Mouse (Mus musculus): ENCODE measurements around the gene Zkscan14. TPM values are rescaled to one million over a fixed set of nuclear protein-coding genes. Genes with fewer than 3 reads are reported as not detected.
A peak's percentile ranks its signal among the peaks of the same experiment; 100 is the strongest.
"Not testable (repeated sequence)": the region's sequence is repeated elsewhere in the genome, so short reads cannot be mapped to it uniquely, and the experiment has no call there.

Gene Zkscan14
- polyA plus RNA-seq (2016; fragmentation: Nextera tagmentation; extraction: Ambion mirVana), result 10.5 and 11.3 TPM in 2 replicates

GRCm38 (mm10) chr5:145201321-145201991, at the start of gene Zkscan14:
TSS of gene Zkscan14 (minus strand) at chr5:145201868.
- peak within 1 kb of the TSS; percentile 60 for H3K27ac ChIP-seq
- ATAC-seq (ENCODE audit: low FRiP score), result no peak
- WGBS, result 3% methylated on average over 37 of the region's 37 CpGs
- no peaks in the 10 kb centered on the region for H3K27me3 ChIP-seq
- no peaks in the 10 kb centered on the region; the same call in 1 of the 2 replicates for H3K36me3 ChIP-seq
- H3K4me2 ChIP-seq (replicated peaks), result peak within 1 kb of the TSS; percentile 88
- peaks cover 27% of the 10 kb centered on the region for H3K4me1 ChIP-seq
- H3K4me3 ChIP-seq, result peak within 1 kb of the TSS; percentile 68
- H3K9me3 ChIP-seq (replicated peaks), result no peaks in the 10 kb centered on the region
- H3K9ac ChIP-seq, result peak within 1 kb of the TSS; percentile 74

- Histone ChIP-seq H3K9ac (no peak overlapping the region), H3K27me3 (no peaks in the 10 kb centered on the region), H3K4me3 (no peak overlapping the region), H3K4me1 (no peaks in the 10 kb centered on the region), H3K4me2 (replicated peaks) (no peak overlapping the region), H3K9me3 (replicated peaks) (no peaks in the 10 kb centered on the region), H3K36me3 (peaks cover 55% of the 10 kb centered on the region), H3K27ac (no peak overlapping the region)
- 91% methylated on average over 3 of the region's 3 CpGs for WGBS
- no peak for ATAC-seq (ENCODE audit: low FRiP score)
These were observed 47.9 kb upstream of the Zkscan14 start for GRCm38 (mm10) chr5:145249520-145249919.

- peaks cover 52% of the 10 kb centered on the region for H3K36me3 ChIP-seq
- no peak overlapping the region for H3K4me3 ChIP-seq
- peaks cover 18% of the 10 kb centered on the region for H3K4me1 ChIP-seq
- no peak overlapping the region for H3K4me2 ChIP-seq (replicated peaks)
- H3K27me3 ChIP-seq, result no peaks in the 10 kb centered on the region
- ATAC-seq (ENCODE audit: low FRiP score), result no peak
- H3K27ac ChIP-seq, result no peak overlapping the region
- no peak overlapping the region for H3K9ac ChIP-seq
- no peaks in the 10 kb centered on the region for H3K9me3 ChIP-seq (replicated peaks)
These were observed 33.0 kb upstream of the Zkscan14 start for GRCm38 (mm10) chr5:145234636-145235035.

GRCm38 (mm10) chr5:145231893-145232411, 30.3 kb upstream of the Zkscan14 start:
- Histone ChIP-seq H3K27ac (peak overlapping the region; percentile 93), H3K9me3 (replicated peaks) (no peaks in the 10 kb centered on the region), H3K4me3 (peak overlapping the region; percentile 95), H3K4me2 (replicated peaks) (peak overlapping the region; percentile 77), H3K36me3 (peaks cover 34% of the 10 kb centered on the region), H3K9ac (peak overlapping the region; percentile 99), H3K4me1 (peaks cover 18% of the 10 kb centered on the region), H3K27me3 (peaks cover 3% of the 10 kb centered on the region; the same call in 1 of the 2 replicates)
- peak; percentile 84 for ATAC-seq (ENCODE audit: low FRiP score)
- 0% methylated on average over 46 of the region's 49 CpGs for WGBS

- Histone ChIP-seq H3K4me1 (peaks cover 18% of the 10 kb centered on the region), H3K9me3 (replicated peaks) (no peaks in the 10 kb centered on the region)
- WGBS, result under 1% methylated on average over 42 of the region's 42 CpGs
These were observed 29.8 kb upstream of the Zkscan14 start, which contains the start of gene Zfp655 for GRCm38 (mm10) chr5:145231367-145231871. TSS of gene Zfp655 (plus strand) at chr5:145231715.

GRCm38 (mm10) chr5:145230641-145231040, 29.0 kb upstream of the Zkscan14 start:
- Histone ChIP-seq H3K9ac (no peak overlapping the region), H3K4me2 (replicated peaks) (peak overlapping the region; percentile 77), H3K4me3 (no peak overlapping the region; the same call in 1 of the 2 replicates), H3K36me3 (peaks cover 24% of the 10 kb centered on the region), H3K27me3 (peaks cover 3% of the 10 kb centered on the region; the same call in 1 of the 2 replicates), H3K9me3 (replicated peaks) (no peaks in the 10 kb centered on the region), H3K4me1 (peaks cover 18% of the 10 kb centered on the region), H3K27ac (peak overlapping the region; percentile 93; the same call in 1 of the 2 replicates)
- no peak for ATAC-seq (ENCODE audit: low FRiP score)
- 94% methylated on average over 4 of the region's 4 CpGs for WGBS

More at GRCm38 (mm10) chr5:145231367-145231871, 29.8 kb upstream of the Zkscan14 start, which contains the start of gene Zfp655:
- H3K9ac ChIP-seq, result peak within 1 kb of the TSS; percentile 99
- H3K36me3 ChIP-seq, result peaks cover 32% of the 10 kb centered on the region
- peak within 1 kb of the TSS; percentile 77 for H3K4me2 ChIP-seq (replicated peaks)
- peak within 1 kb of the TSS; percentile 95 for H3K4me3 ChIP-seq
- H3K27me3 ChIP-seq, result peaks cover 3% of the 10 kb centered on the region; the same call in 1 of the 2 replicates
- peak; percentile 98 for ATAC-seq (ENCODE audit: low FRiP score)
- H3K27ac ChIP-seq, result peak within 1 kb of the TSS; percentile 93

- H3K4me2 ChIP-seq (replicated peaks); ATAC-seq (ENCODE audit: low FRiP score); H3K4me3 ChIP-seq; H3K9me3 ChIP-seq (replicated peaks); H3K27ac ChIP-seq; H3K9ac ChIP-seq; H3K27me3 ChIP-seq: not testable (repeated sequence)
- H3K36me3 ChIP-seq, result peaks cover 11% of the 10 kb centered on the region
- H3K4me1 ChIP-seq, result peaks cover 18% of the 10 kb centered on the region
- WGBS, result 83% methylated on average over 6 of the region's 6 CpGs
These were observed 27.6 kb upstream of the Zkscan14 start for GRCm38 (mm10) chr5:145229283-145229682.

- 54% methylated on average over 2 of the region's 2 CpGs for WGBS
- H3K4me1 ChIP-seq, result peaks cover 4% of the 10 kb centered on the region
- ATAC-seq (ENCODE audit: low FRiP score), result no peak
- H3K9ac ChIP-seq, result no peak overlapping the region
- H3K27ac ChIP-seq, result no peak overlapping the region
- H3K27me3 ChIP-seq, result peaks cover 3% of the 10 kb centered on the region; the same call in 1 of the 2 replicates
- H3K4me2 ChIP-seq (replicated peaks), result no peak overlapping the region
- no peak overlapping the region for H3K4me3 ChIP-seq
- peaks cover 7% of the 10 kb centered on the region for H3K36me3 ChIP-seq
- H3K9me3 ChIP-seq (replicated peaks), result no peaks in the 10 kb centered on the region
These were observed 24.8 kb upstream of the Zkscan14 start for GRCm38 (mm10) chr5:145226453-145226852.

- Histone ChIP-seq H3K4me3 (no peak overlapping the region), H3K9ac (no peak overlapping the region), H3K27me3 (peaks cover 3% of the 10 kb centered on the region; the same call in 1 of the 2 replicates), H3K4me2 (replicated peaks) (no peak overlapping the region), H3K4me1 (no peaks in the 10 kb centered on the region), H3K36me3 (peaks cover 35% of the 10 kb centered on the region), H3K9me3 (replicated peaks) (no peaks in the 10 kb centered on the region), H3K27ac (no peak overlapping the region)
- no peak for ATAC-seq (ENCODE audit: low FRiP score)
- WGBS, result 86% methylated on average over 12 of the region's 12 CpGs
These were observed 21.7 kb upstream of the Zkscan14 start for GRCm38 (mm10) chr5:145223395-145223794.

GRCm38 (mm10) chr5:145222840-145223239, 21.2 kb upstream of the Zkscan14 start:
- peaks cover 39% of the 10 kb centered on the region for H3K36me3 ChIP-seq

GRCm38 (mm10) chr5:145219981-145220380, 18.3 kb upstream of the Zkscan14 start:
- no peak for ATAC-seq (ENCODE audit: low FRiP score)
- H3K9ac ChIP-seq, result no peak overlapping the region
- no peaks in the 10 kb centered on the region for H3K4me1 ChIP-seq
- no peaks in the 10 kb centered on the region for H3K9me3 ChIP-seq (replicated peaks)
- no peaks in the 10 kb centered on the region for H3K27me3 ChIP-seq
- 87% methylated on average over 8 of the region's 8 CpGs for WGBS
- peaks cover 44% of the 10 kb centered on the region for H3K36me3 ChIP-seq
- H3K27ac ChIP-seq, result no peak overlapping the region
- H3K4me2 ChIP-seq (replicated peaks), result no peak overlapping the region
- H3K4me3 ChIP-seq, result no peak overlapping the region

More at GRCm38 (mm10) chr5:145222840-145223239, 21.2 kb upstream of the Zkscan14 start:
- WGBS, result 81% methylated on average over 5 of the region's 5 CpGs
- ATAC-seq (ENCODE audit: low FRiP score), result no peak
- no peaks in the 10 kb centered on the region for H3K4me1 ChIP-seq
- no peak overlapping the region for H3K4me2 ChIP-seq (replicated peaks)
- no peak overlapping the region for H3K4me3 ChIP-seq
- no peaks in the 10 kb centered on the region for H3K9me3 ChIP-seq (replicated peaks)
- no peak overlapping the region for H3K9ac ChIP-seq
- H3K27ac ChIP-seq, result no peak overlapping the region
- peaks cover 2% of the 10 kb centered on the region; the same call in 1 of the 2 replicates for H3K27me3 ChIP-seq

GRCm38 (mm10) chr5:145218671-145219070, 17.0 kb upstream of the Zkscan14 start:
- Histone ChIP-seq H3K4me1 (no peaks in the 10 kb centered on the region), H3K4me2 (replicated peaks) (no peak overlapping the region), H3K9me3 (replicated peaks) (no peaks in the 10 kb centered on the region), H3K36me3 (peaks cover 54% of the 10 kb centered on the region), H3K9ac (no peak overlapping the region), H3K27me3 (no peaks in the 10 kb centered on the region), H3K4me3 (no peak overlapping the region), H3K27ac (no peak overlapping the region)
- WGBS, result 94% methylated on average over 20 of the region's 20 CpGs
- ATAC-seq (ENCODE audit: low FRiP score), result no peak
